Mouse (Mus musculus): ENCODE measurements around the gene Caprin1. TPM values are rescaled to one million over a fixed set of nuclear protein-coding genes. Genes with fewer than 3 reads are reported as not detected.

Caprin1 gene
- polyA plus RNA-seq, 1 experiment = 5.9 TPM

DNA sequence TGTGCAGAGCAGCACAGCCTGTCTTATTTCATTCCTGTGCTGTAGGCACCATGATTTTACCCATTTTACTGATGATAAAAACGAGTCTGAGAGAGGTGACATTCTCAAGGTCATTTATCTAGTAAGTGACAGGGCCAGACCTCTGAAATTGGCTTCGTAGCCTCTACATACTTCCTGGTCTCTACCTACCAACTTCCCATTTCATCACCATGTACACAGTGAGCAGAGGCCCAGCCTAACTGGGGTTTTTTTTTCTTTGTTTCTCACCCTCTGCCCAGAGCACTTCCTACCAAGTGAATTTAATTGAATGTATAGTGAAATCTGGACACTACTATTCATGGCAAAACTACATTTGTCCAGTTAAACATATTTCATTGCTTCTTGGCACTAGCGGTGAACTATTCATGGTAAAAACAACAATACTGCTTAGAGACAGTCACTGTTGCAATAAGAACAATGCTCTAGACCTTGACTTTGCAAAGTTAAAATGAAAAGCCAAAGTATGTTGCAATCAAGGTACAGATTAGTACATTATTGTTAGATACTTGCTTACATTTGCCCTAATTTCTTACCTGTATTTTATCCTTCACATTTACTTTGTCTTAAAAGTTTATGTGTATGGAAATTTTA, 36.5 kb upstream of the Caprin1 start:
- Histone ChIP-seq H3K27me3 (ENCODE audit: control insufficient read depth) (no peaks in the 10 kb centered on the region), H3K36me3 (ENCODE audit: control insufficient read depth) (no peaks in the 10 kb centered on the region), H3K4me3 (replicated peaks) (no peak overlapping the region), H3K4me1 (ENCODE audit: control insufficient read depth) (peaks cover 2% of the 10 kb centered on the region), H3K9me3 (ENCODE audit: control insufficient read depth, low read length) (no peaks in the 10 kb centered on the region)
- TF ChIP-seq GATA1 (IDR thresholded peaks at IDR 0.05; ENCODE audit: low read length) (no peak), TAL1 (IDR thresholded peaks at IDR 0.05; ENCODE audit: low read length) (no peak)

GRCm38 (mm10) chr2:103832899-103833298, 35.5 kb upstream of the Caprin1 start:
- Histone ChIP-seq H3K27me3 (ENCODE audit: control insufficient read depth) (no peaks in the 10 kb centered on the region), H3K36me3 (ENCODE audit: control insufficient read depth) (no peaks in the 10 kb centered on the region), H3K4me1 (ENCODE audit: control insufficient read depth) (peaks cover 5% of the 10 kb centered on the region), H3K4me3 (replicated peaks) (no peak overlapping the region), H3K9me3 (ENCODE audit: control insufficient read depth, low read length) (no peaks in the 10 kb centered on the region)
- TF ChIP-seq GATA1 (IDR thresholded peaks at IDR 0.05; ENCODE audit: low read length) = no peak

DNA sequence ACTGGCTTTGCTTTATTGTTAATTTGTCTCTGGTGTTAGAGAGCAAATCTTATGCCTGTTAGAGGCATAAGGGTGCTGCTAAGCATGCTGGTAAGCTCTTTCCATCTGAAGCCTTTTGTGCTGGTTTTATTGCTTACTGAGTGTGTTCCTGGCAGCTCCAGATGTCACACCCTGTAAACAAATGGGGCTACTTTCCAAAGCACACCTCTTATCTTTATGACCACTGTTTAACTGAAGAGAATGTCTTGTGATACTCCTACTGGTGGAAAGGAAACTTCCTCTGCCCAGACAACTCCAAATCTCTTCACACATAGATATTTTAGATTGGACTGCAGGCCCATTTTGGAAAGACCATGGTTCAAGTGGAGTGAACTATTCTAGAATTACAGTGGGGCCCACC, 31.5 kb upstream of the Caprin1 start:
- Histone ChIP-seq H3K36me3 (ENCODE audit: control insufficient read depth) (no peaks in the 10 kb centered on the region), H3K9me3 (ENCODE audit: control insufficient read depth, low read length) (no peaks in the 10 kb centered on the region), H3K4me3 (replicated peaks) (no peak overlapping the region), H3K4me1 (ENCODE audit: control insufficient read depth) (peaks cover 7% of the 10 kb centered on the region), H3K27me3 (ENCODE audit: control insufficient read depth) (no peaks in the 10 kb centered on the region)
- TF ChIP-seq GATA1 (IDR thresholded peaks at IDR 0.05; ENCODE audit: low read length) (no peak), TAL1 (IDR thresholded peaks at IDR 0.05; ENCODE audit: low read length) (no peak)

DNA sequence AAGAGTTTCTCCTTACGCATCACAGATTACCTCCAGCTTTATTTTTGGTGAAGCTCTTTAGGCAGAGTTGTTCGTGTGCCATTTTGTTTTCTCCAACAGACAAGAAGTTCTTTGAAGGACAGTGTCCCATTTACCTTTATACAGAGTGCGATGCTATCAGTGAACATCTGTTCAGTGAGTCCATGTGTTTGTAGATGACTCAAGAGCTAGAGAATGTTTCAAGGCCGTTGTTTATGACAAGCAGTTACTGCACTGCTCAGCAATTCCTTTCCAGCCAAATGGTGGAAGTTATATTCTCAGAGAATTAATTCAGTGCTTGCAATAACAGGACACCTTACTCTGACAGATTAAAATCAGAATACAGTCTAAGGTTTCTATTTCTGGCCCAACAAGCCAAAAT, 27.5 kb upstream of the Caprin1 start:
- peaks cover 7% of the 10 kb centered on the region for H3K4me1 ChIP-seq (ENCODE audit: control insufficient read depth)
- TF ChIP-seq TAL1 (IDR thresholded peaks at IDR 0.05; ENCODE audit: low read length) (no peak), GATA1 (IDR thresholded peaks at IDR 0.05; ENCODE audit: low read length) (no peak)
- H3K4me3 ChIP-seq (replicated peaks) = no peak overlapping the region
- no peaks in the 10 kb centered on the region for H3K9me3 ChIP-seq (ENCODE audit: control insufficient read depth, low read length)
- no peaks in the 10 kb centered on the region for H3K36me3 ChIP-seq (ENCODE audit: control insufficient read depth)
- H3K27me3 ChIP-seq (ENCODE audit: control insufficient read depth) = no peaks in the 10 kb centered on the region

DNA sequence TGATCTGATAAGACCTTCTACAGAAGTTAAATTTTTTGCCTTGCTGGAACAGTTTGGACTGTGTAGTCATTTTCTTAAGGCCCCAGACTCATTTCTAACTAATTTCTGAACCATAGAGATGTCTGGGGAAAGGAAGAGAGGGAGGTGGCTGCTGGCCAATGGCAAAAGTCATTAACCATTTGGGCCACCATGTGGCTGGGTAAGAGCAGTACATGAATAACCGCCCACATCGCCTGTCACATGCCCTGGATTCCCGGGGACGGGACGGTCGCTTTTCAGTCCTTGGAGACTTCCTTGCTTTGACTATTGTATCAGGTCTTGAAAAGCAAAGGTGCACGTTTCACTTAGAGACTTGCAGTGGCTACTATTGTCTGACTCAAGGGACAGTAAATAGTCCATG, 25.1 kb upstream of the Caprin1 start:
- no peaks in the 10 kb centered on the region for H3K36me3 ChIP-seq (ENCODE audit: control insufficient read depth)
- H3K27me3 ChIP-seq (ENCODE audit: control insufficient read depth) = no peaks in the 10 kb centered on the region
- H3K4me1 ChIP-seq (ENCODE audit: control insufficient read depth) = peaks cover 2% of the 10 kb centered on the region
- H3K9me3 ChIP-seq (ENCODE audit: control insufficient read depth, low read length) = no peaks in the 10 kb centered on the region
- TF ChIP-seq GATA1 (IDR thresholded peaks at IDR 0.05; ENCODE audit: low read length) (no peak), TAL1 (IDR thresholded peaks at IDR 0.05; ENCODE audit: low read length) (no peak)
- no peak overlapping the region for H3K4me3 ChIP-seq (replicated peaks)

GRCm38 (mm10) chr2:103817145-103817895, 19.9 kb upstream of the Caprin1 start:
- Histone ChIP-seq H3K36me3 (ENCODE audit: control insufficient read depth) (no peaks in the 10 kb centered on the region), H3K9me3 (ENCODE audit: control insufficient read depth, low read length) (no peaks in the 10 kb centered on the region), H3K27me3 (ENCODE audit: control insufficient read depth) (no peaks in the 10 kb centered on the region), H3K4me3 (replicated peaks) (no peak overlapping the region), H3K4me1 (ENCODE audit: control insufficient read depth) (0 out of 2 replicates have a peak, but pooled peaks cover 1% of the 10 kb centered on the region)
- no peak for TF ChIP-seq GATA1 (IDR thresholded peaks at IDR 0.05; ENCODE audit: low read length)
- no peak for TF ChIP-seq TAL1 (IDR thresholded peaks at IDR 0.05; ENCODE audit: low read length)

GRCm38 (mm10) chr2:103815976-103816375, 18.5 kb upstream of the Caprin1 start:
- TF ChIP-seq TAL1 (IDR thresholded peaks at IDR 0.05; ENCODE audit: low read length) = no peak
- TF ChIP-seq GATA1 (IDR thresholded peaks at IDR 0.05; ENCODE audit: low read length) = no peak
- Histone ChIP-seq H3K27me3 (ENCODE audit: control insufficient read depth) (no peaks in the 10 kb centered on the region), H3K4me1 (ENCODE audit: control insufficient read depth) (0 out of 2 replicates have a peak, but pooled peaks cover 1% of the 10 kb centered on the region), H3K36me3 (ENCODE audit: control insufficient read depth) (no peaks in the 10 kb centered on the region), H3K4me3 (replicated peaks) (no peak overlapping the region), H3K9me3 (ENCODE audit: control insufficient read depth, low read length) (no peaks in the 10 kb centered on the region)

- Histone ChIP-seq H3K4me1 (ENCODE audit: control insufficient read depth) (no peaks in the 10 kb centered on the region), H3K4me3 (replicated peaks) (no peak overlapping the region)
Measured at GRCm38 (mm10) chr2:103811465-103812191, 14.2 kb upstream of the Caprin1 start.

GRCm38 (mm10) chr2:103810412-103810811, 13.0 kb upstream of the Caprin1 start:
- TF ChIP-seq TAL1 (IDR thresholded peaks at IDR 0.05; ENCODE audit: low read length) (no peak), GATA1 (IDR thresholded peaks at IDR 0.05; ENCODE audit: low read length) (no peak)
- Histone ChIP-seq H3K4me3 (replicated peaks) (no peak overlapping the region), H3K4me1 (ENCODE audit: control insufficient read depth) (no peaks in the 10 kb centered on the region), H3K36me3 (ENCODE audit: control insufficient read depth) (no peaks in the 10 kb centered on the region), H3K9me3 (ENCODE audit: control insufficient read depth, low read length) (no peaks in the 10 kb centered on the region), H3K27me3 (ENCODE audit: control insufficient read depth) (0 out of 2 replicates have a peak, but pooled peaks cover 2% of the 10 kb centered on the region)

More at GRCm38 (mm10) chr2:103811465-103812191, 14.2 kb upstream of the Caprin1 start:
- no peaks in the 10 kb centered on the region for H3K36me3 ChIP-seq (ENCODE audit: control insufficient read depth)
- TF ChIP-seq TAL1 (IDR thresholded peaks at IDR 0.05; ENCODE audit: low read length) (no peak), GATA1 (IDR thresholded peaks at IDR 0.05; ENCODE audit: low read length) (no peak)
- no peaks in the 10 kb centered on the region for H3K9me3 ChIP-seq (ENCODE audit: control insufficient read depth, low read length)
- H3K27me3 ChIP-seq (ENCODE audit: control insufficient read depth) = no peaks in the 10 kb centered on the region
